ENCODE assay signal across 18 mouse cellular contexts in genomic region chr19:8142716-8143115, GRCm38 (mm10). TPM values are rescaled to one million over a fixed set of nuclear protein-coding genes. Genes with fewer than 3 reads are reported as not detected.
"Had no signal": no experiment of that assay in that cellular context is flagged by ENCODE, and none has a peak within 500 bp of the region (broad histone marks: within the 10 kb centered on the region; RNA-seq: fewer than 3 reads in every experiment).

No protein-coding gene starts in this region.

RNA-seq across cellular contexts. Expression of gene Slc22a28, which starts 10.9 kb away (rescaled TPM):
- polyA plus RNA-seq: cortical plate, adult 2 months; embryonic facial prominence, embryonic 10.5 days; embryonic facial prominence, embryonic 11.5 days; embryonic facial prominence, embryonic 12.5 days; embryonic facial prominence, embryonic 13.5 days; embryonic facial prominence, embryonic 14.5 days; embryonic facial prominence, embryonic 15.5 days; erythroblast, embryonic 14.5 days; forebrain, embryonic 10.5 days; forebrain, embryonic 11.5 days; forebrain, embryonic 12.5 days; forebrain, embryonic 13.5 days; forebrain, embryonic 14.5 days; forebrain, embryonic 15.5 days; forebrain, embryonic 16.5 days; forebrain, postnatal 0 days; frontal cortex, adult 2 months; heart, adult 2 months had no signal
